Mouse (Mus musculus) ES-Bruce4 (cell line): ENCODE measurements around the gene Cgref1.

ENCODE experiments used
- CTCF ChIP-seq: IDR thresholded peaks from one replicate; pipeline ENCODE4 v1.8.1; 2011; ENCODE audit warnings: low read depth, low read length
- EP300 ChIP-seq: IDR thresholded peaks from 2 replicates; pipeline ENCODE4 v1.6.1; 2011; ENCODE audit warnings: low read depth, low read length; ENCODE audit not compliant: insufficient read depth
- POLR2A ChIP-seq: IDR thresholded peaks from one replicate; pipeline ENCODE4 v1.8.1; 2011; ENCODE audit warnings: low read length; ENCODE audit not compliant: insufficient read depth

DNA sequence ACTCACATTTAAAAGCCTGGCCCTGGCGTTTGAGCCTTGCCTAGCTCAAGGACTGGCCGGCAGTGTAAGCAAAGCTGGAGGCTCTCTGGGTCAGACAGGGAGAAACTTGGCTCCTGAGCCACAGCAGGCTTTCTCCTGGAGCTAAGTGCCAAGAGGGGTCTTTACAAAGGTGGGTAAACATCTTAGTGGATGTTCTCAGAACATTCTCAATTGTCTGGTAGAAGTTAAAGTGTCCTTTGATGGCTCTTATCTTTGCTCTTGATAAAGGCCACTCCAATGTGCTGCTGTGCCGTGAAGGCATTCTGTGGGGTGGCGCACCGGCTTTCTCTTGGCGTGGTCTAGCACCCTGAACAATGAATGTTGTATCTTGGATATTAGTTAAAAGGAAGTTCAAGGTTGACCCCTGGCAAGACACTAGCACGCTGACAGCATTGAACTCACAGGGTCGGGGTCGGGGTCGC is 22.8 kb downstream of the Cgref1 start:
- no peak for TF ChIP-seq EP300
- no peak for TF ChIP-seq POLR2A
- TF ChIP-seq CTCF: no peak
